Mouse (Mus musculus) myocyte (in vitro differentiated cells): ENCODE results near the gene Ppp1r16b.

ENCODE experiments used
- CEBPB ChIP-seq: IDR thresholded peaks from 2 replicates; pipeline ENCODE4 v1.6.1; 2011; ENCODE audit warnings: mild to moderate bottlenecking, moderate library complexity; ENCODE audit not compliant: poor library complexity, insufficient read depth, severe bottlenecking
- E2F4 ChIP-seq: IDR thresholded peaks from one replicate; pipeline ENCODE4 v1.6.1; 2011; ENCODE audit warnings: mild to moderate bottlenecking, control low read depth, moderate library complexity; ENCODE audit not compliant: insufficient read depth
- MAX ChIP-seq: IDR thresholded peaks from one replicate; pipeline ENCODE4 v1.6.1; 2011; ENCODE audit warnings: low read depth, mild to moderate bottlenecking, control low read depth
- MYOG ChIP-seq, 3 experiments: IDR thresholded peaks; one replicate each; pipeline ENCODE4 v1.6.1; 2011; ENCODE audit warnings: control low read depth in 2 of 3, low read depth in 2 of 3, mild to moderate bottlenecking in 2 of 3; ENCODE audit not compliant: insufficient read length in 2 of 3, control insufficient read depth in 1 of 3, insufficient read depth in 1 of 3
- POLR2A ChIP-seq: IDR thresholded peaks from one replicate; pipeline ENCODE4 v1.6.1; 2011; ENCODE audit warnings: low read depth, mild to moderate bottlenecking, control low read depth, moderate library complexity; ENCODE audit not compliant: insufficient read length
- POLR2AphosphoS2 ChIP-seq: IDR thresholded peaks from one replicate; pipeline ENCODE4 v1.6.1; 2011; ENCODE audit warnings: low read depth, control low read depth; ENCODE audit not compliant: insufficient read length
- REST ChIP-seq: IDR thresholded peaks from one replicate; pipeline ENCODE4 v1.6.1; 2011; ENCODE audit warnings: mild to moderate bottlenecking, control low read depth, moderate library complexity; ENCODE audit not compliant: insufficient read depth, insufficient read length
- TCF12 ChIP-seq: IDR thresholded peaks from one replicate; pipeline ENCODE4 v1.6.1; 2011; ENCODE audit warnings: mild to moderate bottlenecking, control low read depth; ENCODE audit not compliant: poor library complexity, insufficient read depth, severe bottlenecking
- TCF3 ChIP-seq: IDR thresholded peaks from one replicate; pipeline ENCODE4 v1.6.1; 2011; ENCODE audit warnings: low read depth, control low read depth; ENCODE audit not compliant: insufficient read length
- USF1 ChIP-seq: IDR thresholded peaks from one replicate; pipeline ENCODE4 v1.6.1; 2011; ENCODE audit warnings: low read depth, mild to moderate bottlenecking, control low read depth, moderate library complexity

GRCm38 (mm10) chr2:158669199-158670195 lies 4.3 kb downstream of the Ppp1r16b start:
- no peak for TF ChIP-seq MYOG (IDR thresholded peaks at IDR 0.05; ENCODE audit: control insufficient read depth in 1 of 3, insufficient read depth in 1 of 3, insufficient read length in 2 of 3, low read depth in 2 of 3)
- TF ChIP-seq POLR2A, result no peak
- TF ChIP-seq POLR2AphosphoS2, result no peak
- no peak for TF ChIP-seq TCF3
- TF ChIP-seq USF1, result no peak
- TF ChIP-seq E2F4, result no peak
- TF ChIP-seq MAX, result no peak
- no peak for TF ChIP-seq REST
- no peak for TF ChIP-seq TCF12
- TF ChIP-seq CEBPB, result no peak
